Mouse (Mus musculus): Measurements from ENCODE around the gene Msi2. TPM values are rescaled to one million over a fixed set of nuclear protein-coding genes. Genes with fewer than 3 reads are reported as not detected.

The Msi2 gene
- polyA plus RNA-seq, 1 experiment: 36.4 TPM

GRCm38 (mm10) chr11:88369898-88370297, 348.4 kb downstream of the Msi2 start:
- no peak for DNase-seq (ENCODE audit: low read depth)

- DNase-seq (ENCODE audit: low read depth): no peak
These were observed 350.8 kb downstream of the Msi2 start for GRCm38 (mm10) chr11:88367501-88367900.

- no peak for DNase-seq (ENCODE audit: low read depth)
These were observed 352.3 kb downstream of the Msi2 start for GRCm38 (mm10) chr11:88365914-88366540.

- no peak for DNase-seq (ENCODE audit: low read depth)
These were observed 354.1 kb downstream of the Msi2 start for GRCm38 (mm10) chr11:88364231-88364630.

- no peak for DNase-seq (ENCODE audit: low read depth)
These were observed 354.8 kb downstream of the Msi2 start for GRCm38 (mm10) chr11:88363481-88363880.

GRCm38 (mm10) chr11:88359736-88360135, 358.6 kb downstream of the Msi2 start:
- no peak for DNase-seq (ENCODE audit: low read depth)

GRCm38 (mm10) chr11:88357325-88357724, 361.0 kb downstream of the Msi2 start:
- DNase-seq (ENCODE audit: low read depth): no peak

GRCm38 (mm10) chr11:88356598-88357290, 361.6 kb downstream of the Msi2 start:
- no peak for DNase-seq (ENCODE audit: low read depth)

- DNase-seq (ENCODE audit: low read depth): no peak
These were observed 362.3 kb downstream of the Msi2 start for GRCm38 (mm10) chr11:88356016-88356415.

- DNase-seq (ENCODE audit: low read depth): no peak
These were observed 363.5 kb downstream of the Msi2 start for GRCm38 (mm10) chr11:88354771-88355170.

- DNase-seq (ENCODE audit: low read depth): no peak
These were observed 366.4 kb downstream of the Msi2 start for GRCm38 (mm10) chr11:88351722-88352473.

- no peak for DNase-seq (ENCODE audit: low read depth)
These were observed 369.6 kb downstream of the Msi2 start for GRCm38 (mm10) chr11:88348690-88349089.

GRCm38 (mm10) chr11:88348056-88348455, 370.3 kb downstream of the Msi2 start:
- DNase-seq (ENCODE audit: low read depth): no peak

GRCm38 (mm10) chr11:88346066-88346465, 372.2 kb downstream of the Msi2 start:
- no peak for DNase-seq (ENCODE audit: low read depth)

- DNase-seq (ENCODE audit: low read depth): no peak
These were observed 380.4 kb downstream of the Msi2 start for GRCm38 (mm10) chr11:88337926-88338325.

- no peak for DNase-seq (ENCODE audit: low read depth)
These were observed 383.4 kb downstream of the Msi2 start for GRCm38 (mm10) chr11:88334893-88335292.

GRCm38 (mm10) chr11:88332309-88332934, 385.9 kb downstream of the Msi2 start:
- no peak for DNase-seq (ENCODE audit: low read depth)

GRCm38 (mm10) chr11:88331722-88332121, 386.6 kb downstream of the Msi2 start:
- no peak for DNase-seq (ENCODE audit: low read depth)

GRCm38 (mm10) chr11:88330799-88331198, 387.5 kb downstream of the Msi2 start:
- DNase-seq (ENCODE audit: low read depth): no peak

- no peak for DNase-seq (ENCODE audit: low read depth)
These were observed 389.3 kb downstream of the Msi2 start for GRCm38 (mm10) chr11:88328813-88329595.

GRCm38 (mm10) chr11:88327016-88327415, 391.3 kb downstream of the Msi2 start:
- DNase-seq (ENCODE audit: low read depth): no peak

- no peak for DNase-seq (ENCODE audit: low read depth)
These were observed 399.5 kb downstream of the Msi2 start for GRCm38 (mm10) chr11:88318850-88319249.
